In genomic region chr14:121711089-121711826, GRCm38 (mm10) we compare ENCODE assay signal across 18 mouse cellular contexts.
DNase-seq lines count a peak whose midpoint lies in the region; ATAC-seq and TF ChIP-seq lines count a peak whose summit lies in the region.
"Had no signal": no experiment of that assay in that cellular context is flagged by ENCODE, and none has a peak within 500 bp of the region (broad histone marks: within the 10 kb centered on the region; RNA-seq: fewer than 3 reads in every experiment).

No protein-coding gene starts in this region.

- no peak overlapping the region for H3K9ac ChIP-seq in kidney, postnatal 0 days (ENCODE audit: low read depth, low read length)
- no peak overlapping the region; the same call in 1 of the 2 replicates for H3K9ac ChIP-seq in kidney, embryonic 16.5 days (replicated peaks; ENCODE audit: low read length)
- no peak overlapping the region for H3K9ac ChIP-seq in intestine, postnatal 0 days (ENCODE audit: low read depth, low read length)
- H3K9ac ChIP-seq in forebrain, embryonic 14.5 days (ENCODE audit: low read length): no peak overlapping the region
- H3K9ac ChIP-seq: hindbrain, embryonic 14.5 days; limb, embryonic 12.5 days had no signal

- no peaks in the 10 kb centered on the region for H3K9me3 ChIP-seq in kidney, postnatal 0 days (replicated peaks; ENCODE audit: low read length)
- no peaks in the 10 kb centered on the region for H3K9me3 ChIP-seq in kidney, embryonic 16.5 days (ENCODE audit: low read length)
- H3K9me3 ChIP-seq in intestine, postnatal 0 days (ENCODE audit: control insufficient read depth): no peaks in the 10 kb centered on the region
- H3K9me3 ChIP-seq in forebrain, embryonic 14.5 days (replicated peaks; ENCODE audit: control insufficient read depth, low read length): no peaks in the 10 kb centered on the region
- H3K9me3 ChIP-seq: limb, embryonic 12.5 days had no signal

- WGBS in kidney, postnatal 0 days: 41% methylated on average over 14 of the region's 14 CpGs
- 44% methylated on average over 14 of the region's 14 CpGs for WGBS in kidney, embryonic 16.5 days
- 52% methylated on average over 14 of the region's 14 CpGs for WGBS in intestine, postnatal 0 days
- WGBS in forebrain, embryonic 14.5 days: 75% methylated on average over 14 of the region's 14 CpGs

- H3K27ac ChIP-seq in kidney, postnatal 0 days: 0 out of 2 replicates have a peak overlapping the region, but pooled peaks have one; percentile 4
- H3K27ac ChIP-seq in kidney, embryonic 16.5 days (ENCODE audit: low read length): no peak overlapping the region
- H3K27ac ChIP-seq in intestine, postnatal 0 days (ENCODE audit: low read depth, low read length): no peak overlapping the region
- H3K27ac ChIP-seq in forebrain, embryonic 14.5 days (ENCODE audit: low read depth, low read length): no peak overlapping the region
- H3K27ac ChIP-seq: heart, adult 2 months; hindbrain, embryonic 14.5 days; limb, embryonic 12.5 days had no signal

- no peak for TF ChIP-seq CTCF in kidney, postnatal 0 days (IDR thresholded peaks at IDR 0.05; ENCODE audit: low read depth)
- no peak for TF ChIP-seq CTCF in intestine, postnatal 0 days (IDR thresholded peaks at IDR 0.05; ENCODE audit: low read depth)

- no peak for ATAC-seq in kidney, postnatal 0 days (replicated peaks; ENCODE audit: low FRiP score, low read depth)
- ATAC-seq in kidney, embryonic 16.5 days (ENCODE audit: low FRiP score, low TSS enrichment): no peak
- ATAC-seq in intestine, postnatal 0 days: peak; percentile 38
- ATAC-seq in megakaryocyte-erythroid progenitor cell, adult 5-6 weeks (replicated peaks; ENCODE audit: low FRiP score, low TSS enrichment, poor library complexity, severe bottlenecking): peak; percentile 77
- no peak for ATAC-seq in forebrain, embryonic 14.5 days
- ATAC-seq: Patski had no signal

- no peaks in the 10 kb centered on the region for H3K36me3 ChIP-seq in kidney, postnatal 0 days (ENCODE audit: insufficient read depth, low read length)
- no peaks in the 10 kb centered on the region for H3K36me3 ChIP-seq in kidney, embryonic 16.5 days (ENCODE audit: insufficient read depth, low read length)
- H3K36me3 ChIP-seq in intestine, postnatal 0 days (ENCODE audit: control insufficient read depth, insufficient read depth): no peaks in the 10 kb centered on the region
- H3K36me3 ChIP-seq in forebrain, embryonic 14.5 days (ENCODE audit: control insufficient read depth, insufficient read depth, low read length): no peaks in the 10 kb centered on the region
- H3K36me3 ChIP-seq: limb, embryonic 12.5 days had no signal

- no peaks in the 10 kb centered on the region for H3K27me3 ChIP-seq in kidney, postnatal 0 days (ENCODE audit: insufficient read depth, low read length)
- H3K27me3 ChIP-seq in kidney, embryonic 16.5 days (ENCODE audit: insufficient read depth, low read length): no peaks in the 10 kb centered on the region
- no peaks in the 10 kb centered on the region for H3K27me3 ChIP-seq in intestine, postnatal 0 days (replicated peaks; ENCODE audit: control insufficient read depth, insufficient read depth, low read length)
- H3K27me3 ChIP-seq in forebrain, embryonic 14.5 days (replicated peaks; ENCODE audit: control insufficient read depth, insufficient read depth, low read length): no peaks in the 10 kb centered on the region
- H3K27me3 ChIP-seq: Patski had no signal

- no peak overlapping the region for H3K4me2 ChIP-seq in kidney, postnatal 0 days (ENCODE audit: low read length)
- H3K4me2 ChIP-seq in kidney, embryonic 16.5 days (replicated peaks; ENCODE audit: low read depth, low read length): no peak overlapping the region
- H3K4me2 ChIP-seq in intestine, postnatal 0 days (replicated peaks; ENCODE audit: low read depth): no peak overlapping the region
- no peak overlapping the region for H3K4me2 ChIP-seq in forebrain, embryonic 14.5 days (ENCODE audit: low read length)
- H3K4me2 ChIP-seq: hindbrain, embryonic 14.5 days; limb, embryonic 12.5 days; midbrain, embryonic 11.5 days had no signal

- H3K4me3 ChIP-seq in kidney, postnatal 0 days (replicated peaks; ENCODE audit: low read depth, low read length): no peak overlapping the region
- H3K4me3 ChIP-seq in kidney, embryonic 16.5 days (ENCODE audit: low read length): no peak overlapping the region
- no peak overlapping the region for H3K4me3 ChIP-seq in intestine, postnatal 0 days (ENCODE audit: low read depth, low read length)
- H3K4me3 ChIP-seq in forebrain, embryonic 14.5 days (ENCODE audit: low read depth, low read length): no peak overlapping the region
- H3K4me3 ChIP-seq: heart, adult 2 months; limb, embryonic 12.5 days had no signal

- H3K4me1 ChIP-seq in kidney, postnatal 0 days (replicated peaks; ENCODE audit: insufficient read depth, low read length): peaks cover 12% of the 10 kb centered on the region
- peaks cover 28% of the 10 kb centered on the region for H3K4me1 ChIP-seq in kidney, embryonic 16.5 days (ENCODE audit: insufficient read depth, low read length)
- no peaks in the 10 kb centered on the region for H3K4me1 ChIP-seq in intestine, postnatal 0 days (replicated peaks; ENCODE audit: control insufficient read depth, insufficient read depth, low read length)
- peaks cover 15% of the 10 kb centered on the region for H3K4me1 ChIP-seq in forebrain, embryonic 14.5 days (ENCODE audit: control insufficient read depth, insufficient read depth, low read length)

- peak; percentile 22 to 67 for DNase-seq in adrenal gland, adult (ENCODE audit: inconsistent age in 2 of 2, low spot score in 1 of 2)
- DNase-seq in adrenal gland, postnatal 36 days: no peak
- DNase-seq in kidney, postnatal 0 days (ENCODE audit: low spot score): no peak
- DNase-seq in frontal cortex, adult 2 months (ENCODE audit: extremely low spot score in 1 of 2, low spot score in 1 of 2): no peak
- no peak for DNase-seq in forebrain, embryonic 14.5 days (ENCODE audit: low spot score)
- DNase-seq: cerebellum, postnatal 25 days; heart, adult 2 months; heart, postnatal 10 days; kidney, adult 8-10 months; lung, postnatal 10 days; thymus, postnatal 25 days had no signal

Comparison
In these comparisons a context has a peak if more than half of its experiments do, and no peak if none do; other contexts are left out.
1. DNase-seq: peak in adrenal gland, adult (2 of 2); none in adrenal gland, postnatal 36 days (0 of 2), kidney, postnatal 0 days (single experiment), frontal cortex, adult 2 months (0 of 2) and forebrain, embryonic 14.5 days (single experiment).
2. ATAC-seq: peak in intestine, postnatal 0 days (single experiment) and megakaryocyte-erythroid progenitor cell, adult 5-6 weeks (single experiment); none in kidney, postnatal 0 days (single experiment), kidney, embryonic 16.5 days (single experiment) and forebrain, embryonic 14.5 days (single experiment).